In the genomic region with DNA sequence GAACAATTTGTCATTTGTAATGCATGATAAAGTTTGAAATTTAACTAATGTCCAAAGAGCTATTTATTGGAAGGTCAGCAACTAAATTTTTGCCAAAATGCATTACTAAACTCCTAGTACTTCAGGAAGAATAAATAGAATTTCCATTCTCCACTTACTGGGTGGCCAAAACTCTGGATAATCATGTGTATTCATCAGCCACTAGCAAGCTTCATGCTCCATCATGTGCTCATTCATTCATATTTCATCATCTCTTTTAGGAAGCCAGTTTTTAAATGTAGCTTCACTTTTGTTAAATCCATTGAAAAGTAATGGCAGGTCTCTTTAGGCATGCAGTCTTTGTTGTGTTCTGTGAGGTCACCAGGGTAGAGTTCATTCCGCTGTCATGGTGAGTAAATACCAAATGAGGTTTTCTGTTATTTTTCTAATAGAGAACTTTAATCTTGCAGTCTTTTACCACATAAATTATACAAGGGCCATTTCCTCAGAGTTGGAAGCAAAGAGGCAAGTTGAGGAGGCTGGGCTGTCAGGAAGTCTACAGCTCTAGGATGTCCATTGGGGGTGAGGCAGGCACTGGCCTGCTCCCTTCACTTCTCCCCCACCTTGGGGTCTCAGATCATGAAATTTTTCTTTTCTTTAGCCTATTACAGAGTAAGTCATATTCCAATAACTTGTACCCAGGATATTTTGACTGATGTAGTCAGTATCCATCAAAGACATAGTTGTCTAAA, we compare ENCODE assay signal across 15 mouse cellular contexts.
"Had no signal": no experiment of that assay in that cellular context is flagged by ENCODE, and none has a peak within 500 bp of the region (broad histone marks: within the 10 kb centered on the region; RNA-seq: fewer than 3 reads in every experiment).

No protein-coding gene starts in this region.

- DNase-seq: kidney, postnatal 10 days; liver, embryonic 13.5 days; liver, postnatal 0 days; lung, postnatal 36 days; midbrain, embryonic 14.5 days; right cerebral cortex, postnatal 4 days; spleen, adult 18-20 months; thymus, adult 18-20 months; thymus, postnatal 14 days had no signal

- H3K4me1 ChIP-seq: intestine, embryonic 15.5 days; limb, embryonic 13.5 days; liver, embryonic 13.5 days; midbrain, embryonic 10.5 days; neural tube, embryonic 15.5 days had no signal

- H3K9ac ChIP-seq: intestine, embryonic 15.5 days; limb, embryonic 13.5 days; liver, embryonic 13.5 days; liver, postnatal 0 days; neural tube, embryonic 15.5 days had no signal

- H3K9me3 ChIP-seq: intestine, embryonic 15.5 days; limb, embryonic 13.5 days; liver, embryonic 13.5 days; midbrain, embryonic 10.5 days; neural tube, embryonic 15.5 days had no signal

- H3K4me3 ChIP-seq: intestine, embryonic 15.5 days; layer of hippocampus, adult 2 months; limb, embryonic 13.5 days; liver, embryonic 13.5 days; midbrain, embryonic 10.5 days; myocyte; neural tube, embryonic 15.5 days had no signal

- H3K36me3 ChIP-seq: intestine, embryonic 15.5 days; limb, embryonic 13.5 days; liver, embryonic 13.5 days; midbrain, embryonic 10.5 days; neural tube, embryonic 15.5 days had no signal

- ATAC-seq: intestine, embryonic 15.5 days; liver, postnatal 0 days had no signal

- H3K27ac ChIP-seq: intestine, embryonic 15.5 days; layer of hippocampus, adult 2 months; limb, embryonic 13.5 days; liver, embryonic 13.5 days; midbrain, embryonic 10.5 days; neural tube, embryonic 15.5 days had no signal

- H3K4me2 ChIP-seq: intestine, embryonic 15.5 days; limb, embryonic 13.5 days; liver, embryonic 13.5 days; neural tube, embryonic 15.5 days had no signal

- H3K27me3 ChIP-seq: intestine, embryonic 15.5 days; limb, embryonic 13.5 days; liver, embryonic 13.5 days; neural tube, embryonic 15.5 days had no signal
